Mouse (Mus musculus) G1E (cell line): ENCODE measurements around the gene Lrig1. TPM values are rescaled to one million over a fixed set of nuclear protein-coding genes. Genes with fewer than 3 reads are reported as not detected.

Source experiments
- ATAC-seq: 2 replicates; pipeline ENCODE4 v1.8.0; 2016; ENCODE audit warnings: mild to moderate bottlenecking; ENCODE audit not compliant: insufficient number of reproducible peaks, poor library complexity, low FRiP score, severe bottlenecking; ENCODE audit errors: extremely low read depth
- DNase-seq: peaks from one replicate; pipeline ENCODE4 v3.0.0; 2012; ENCODE audit warnings: low spot score
- H3K27me3 ChIP-seq: 2 replicates; pipeline ENCODE4 v1.6.1; 2012; ENCODE audit warnings: mild to moderate bottlenecking, low read length, inconsistent platforms; ENCODE audit not compliant: insufficient read depth
- H3K36me3 ChIP-seq: replicated peaks from 2 replicates; pipeline ENCODE3; 2012; ENCODE audit warnings: mild to moderate bottlenecking, inconsistent platforms
- H3K4me1 ChIP-seq: 2 replicates; pipeline ENCODE4 v1.6.1; 2012; ENCODE audit warnings: low read depth, low read length, inconsistent platforms, mixed read lengths; ENCODE audit not compliant: insufficient read depth
- H3K4me3 ChIP-seq: 2 replicates; pipeline ENCODE4 v1.5.1; 2012; ENCODE audit warnings: low read depth, mild to moderate bottlenecking, inconsistent platforms, low read length, moderate library complexity, mixed read lengths
- H3K9me3 ChIP-seq: replicated peaks from 2 replicates; pipeline ENCODE4 v1.6.1; 2012; ENCODE audit warnings: inconsistent platforms
- CTCF ChIP-seq: IDR thresholded peaks from 2 replicates; pipeline ENCODE4 v1.5.1; 2012; ENCODE audit warnings: low read depth, low read length, inconsistent platforms, mixed read lengths
- GATA1 ChIP-seq: IDR thresholded peaks from 2 replicates; pipeline ENCODE4 v1.6.1; 2012; ENCODE audit warnings: borderline replicate concordance, low read length, inconsistent platforms, mixed read lengths
- GATA2 ChIP-seq: IDR thresholded peaks from 2 replicates; pipeline ENCODE4 v1.6.1; 2012; ENCODE audit warnings: low read depth, low read length, inconsistent platforms, borderline replicate concordance
- POLR2AphosphoS5 ChIP-seq: IDR thresholded peaks from 2 replicates; pipeline ENCODE4 v1.6.1; 2012; ENCODE audit warnings: low read depth, low read length, inconsistent platforms; ENCODE audit not compliant: insufficient replicate concordance
- TAL1 ChIP-seq: conservative IDR thresholded peaks from 2 replicates; pipeline ENCODE4 v1.6.1; 2012; ENCODE audit warnings: low read depth, low read length, inconsistent platforms, mixed read lengths
- polyA plus RNA-seq: library from polyadenylated mRNA; stranded (reverse); fragments of >175 nt; gene quantifications from 2 replicates; pipeline ENCODE4 v1.2.3, GENCODE M21; 2012
- total RNA-seq, 2 experiments: library from RNA; stranded (forward) in 1 of 2; stranded (reverse) in 1 of 2; fragments of 200-1000 nt in 1 of 2; fragments of >200 nt in 1 of 2; fragmentation: Nextera tagmentation in 1 of 2; gene quantifications; 2 replicates each; pipeline ENCODE4 v1.2.3; 2014 to 2017

Lrig1 gene
- total and polyA plus RNA-seq, 3 experiments, result 7.0 to 23.6 (median 9.7) TPM

GRCm38 (mm10) chr6:94680760-94681445 lies 19.1 kb downstream of the Lrig1 start:
- H3K4me1 ChIP-seq, result peaks cover 96% of the 10 kb centered on the region
- peak overlapping the region; percentile 57; the same call in 1 of the 2 replicates for H3K4me3 ChIP-seq
- no peak for TF ChIP-seq GATA2
- no peak for TF ChIP-seq GATA1
- TF ChIP-seq POLR2AphosphoS5, result no peak
- no peak for TF ChIP-seq CTCF
- no peak for TF ChIP-seq TAL1
- ATAC-seq, result peak; percentile 47
- no peaks in the 10 kb centered on the region for H3K9me3 ChIP-seq
- peaks cover 11% of the 10 kb centered on the region for H3K36me3 ChIP-seq
- DNase-seq, result peak; percentile 43
- peaks cover 1% of the 10 kb centered on the region; the same call in 1 of the 2 replicates for H3K27me3 ChIP-seq

GRCm38 (mm10) chr6:94679249-94679648 lies 20.7 kb downstream of the Lrig1 start:
- ATAC-seq, result no peak

DNA sequence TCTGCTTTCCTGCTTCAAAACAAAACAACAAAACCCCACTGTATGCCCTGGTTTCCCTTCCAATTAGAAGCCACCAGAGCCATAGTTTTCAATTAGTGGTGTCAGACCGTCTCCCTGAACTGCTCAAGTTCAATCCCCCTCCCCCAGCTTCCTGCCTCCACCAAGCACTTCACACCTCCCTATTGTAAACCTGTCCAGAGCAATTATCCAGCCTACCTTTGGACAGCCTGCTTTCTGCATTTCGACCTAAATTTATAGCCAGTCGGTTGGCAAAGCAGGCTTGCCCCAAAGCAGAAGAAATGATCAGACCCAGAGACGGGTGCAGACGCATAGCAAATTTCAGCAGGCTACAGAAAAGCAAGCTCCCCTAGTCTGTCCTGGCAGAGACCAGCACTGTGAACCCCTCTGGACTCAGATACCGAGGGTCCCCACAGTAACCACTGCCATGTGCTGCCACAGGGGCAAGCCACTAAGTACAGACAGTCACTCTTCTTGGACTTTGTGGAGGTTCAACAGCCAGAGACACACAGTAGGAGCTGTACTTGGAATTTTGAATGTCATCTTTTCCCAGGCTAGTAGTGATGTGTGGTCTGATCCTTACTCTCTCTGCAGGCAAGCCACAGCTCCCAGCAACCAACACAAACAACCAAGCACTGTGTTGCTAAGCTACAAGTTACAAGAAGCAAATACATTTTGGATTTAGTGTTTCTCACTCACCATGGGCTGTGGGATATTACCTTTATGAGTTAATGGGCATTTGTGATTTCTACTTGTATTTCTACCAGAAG lies 21.4 kb downstream of the Lrig1 start:
- peaks cover 90% of the 10 kb centered on the region for H3K4me1 ChIP-seq

More at GRCm38 (mm10) chr6:94679249-94679648, 20.7 kb downstream of the Lrig1 start:
- no peaks in the 10 kb centered on the region for H3K9me3 ChIP-seq
- H3K4me3 ChIP-seq, result no peak overlapping the region
- no peak for TF ChIP-seq TAL1
- no peak for TF ChIP-seq GATA2
- no peak for TF ChIP-seq GATA1
- TF ChIP-seq CTCF, result no peak
- TF ChIP-seq POLR2AphosphoS5, result no peak
- peaks cover 91% of the 10 kb centered on the region for H3K4me1 ChIP-seq
- no peak for DNase-seq
- H3K27me3 ChIP-seq, result peaks cover 3% of the 10 kb centered on the region; the same call in 1 of the 2 replicates
- H3K36me3 ChIP-seq, result peaks cover 15% of the 10 kb centered on the region

DNA sequence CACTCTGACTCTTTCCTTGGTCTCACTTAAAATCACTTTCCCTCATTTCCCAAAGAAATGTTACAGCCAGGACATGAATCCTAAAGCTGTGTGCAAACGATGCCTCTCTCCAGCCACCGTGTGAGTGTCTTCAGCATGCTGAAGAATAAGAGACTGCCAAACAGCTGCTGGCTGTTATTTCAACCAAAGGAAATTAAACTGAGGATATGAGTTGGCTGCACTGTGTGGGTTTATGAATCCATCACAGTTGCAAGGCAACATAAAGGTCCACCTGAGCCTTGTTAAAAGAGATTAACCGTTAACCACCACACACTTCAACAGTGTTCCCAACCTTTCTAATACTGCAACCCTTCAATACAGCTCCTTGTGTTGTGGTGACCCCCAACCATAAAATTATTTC lies 22.5 kb downstream of the Lrig1 start:
- TF ChIP-seq GATA2, result no peak
- no peak for TF ChIP-seq TAL1
- TF ChIP-seq CTCF, result no peak
- no peak for TF ChIP-seq POLR2AphosphoS5
- TF ChIP-seq GATA1, result no peak
- peaks cover 11% of the 10 kb centered on the region for H3K36me3 ChIP-seq
- H3K4me1 ChIP-seq, result peaks cover 89% of the 10 kb centered on the region
- H3K9me3 ChIP-seq, result no peaks in the 10 kb centered on the region
- ATAC-seq (no peak), DNase-seq (no peak)
- peaks cover 3% of the 10 kb centered on the region; the same call in 1 of the 2 replicates for H3K27me3 ChIP-seq
- H3K4me3 ChIP-seq, result no peak overlapping the region

More for the DNA sequence above, 21.4 kb downstream of the Lrig1 start:
- DNase-seq (no peak), ATAC-seq (no peak)
- Histone ChIP-seq H3K36me3 (peaks cover 11% of the 10 kb centered on the region), H3K4me3 (no peak overlapping the region), H3K9me3 (no peaks in the 10 kb centered on the region), H3K27me3 (peaks cover 3% of the 10 kb centered on the region; the same call in 1 of the 2 replicates)
- TF ChIP-seq CTCF, result no peak

DNA sequence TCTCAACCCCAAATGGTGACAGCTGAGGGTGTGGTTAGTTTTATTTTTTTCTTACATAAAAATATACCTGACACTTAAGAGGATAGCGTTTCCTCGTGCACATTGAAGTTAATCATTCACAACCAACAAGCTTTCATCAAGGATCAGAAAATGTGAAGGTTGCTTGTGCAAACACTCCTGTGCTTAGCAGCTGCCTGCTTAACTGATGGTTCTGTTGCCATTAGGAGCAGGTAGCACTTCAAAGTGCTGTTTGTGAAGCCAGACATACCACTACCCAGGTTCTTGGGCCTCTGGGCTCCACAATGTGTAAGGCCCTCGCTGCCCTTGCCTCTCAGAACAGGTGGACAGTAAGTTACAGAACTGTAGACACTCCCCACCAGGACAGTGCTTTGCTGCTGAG lies 23.1 kb downstream of the Lrig1 start:
- peaks cover 11% of the 10 kb centered on the region for H3K36me3 ChIP-seq
- no peak for ATAC-seq
- peaks cover 89% of the 10 kb centered on the region for H3K4me1 ChIP-seq
- peak overlapping the region; percentile 18; the same call in 1 of the 2 replicates for H3K4me3 ChIP-seq
- H3K27me3 ChIP-seq, result peaks cover 3% of the 10 kb centered on the region; the same call in 1 of the 2 replicates
- TF ChIP-seq GATA1, result no peak
- TF ChIP-seq POLR2AphosphoS5, result no peak
- no peak for TF ChIP-seq TAL1
- TF ChIP-seq GATA2, result no peak
- no peak for TF ChIP-seq CTCF
- no peaks in the 10 kb centered on the region for H3K9me3 ChIP-seq
- DNase-seq, result no peak

DNA sequence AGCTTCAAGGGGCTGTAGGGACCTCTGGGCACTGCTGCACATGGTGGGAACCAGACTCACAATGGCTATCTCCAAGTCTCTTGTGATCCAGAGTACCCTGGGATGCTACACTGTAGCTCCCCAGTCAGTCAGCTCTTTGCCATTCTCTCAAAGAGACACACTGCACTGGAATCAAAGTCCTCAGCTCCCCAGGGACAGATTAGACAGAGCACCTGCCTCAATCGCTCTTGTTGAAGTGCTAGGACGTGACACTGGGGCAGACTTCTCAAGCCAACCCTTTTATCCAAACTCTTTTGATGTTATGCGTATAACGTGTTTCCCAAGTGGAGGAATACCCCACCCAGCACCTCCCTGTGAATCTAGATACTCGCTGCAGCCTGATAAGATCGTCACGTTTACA lies 23.7 kb downstream of the Lrig1 start:
- no peak for DNase-seq
- peaks cover 3% of the 10 kb centered on the region; the same call in 1 of the 2 replicates for H3K27me3 ChIP-seq

More for the DNA sequence above, 23.7 kb downstream of the Lrig1 start:
- Histone ChIP-seq H3K9me3 (no peaks in the 10 kb centered on the region), H3K36me3 (peaks cover 11% of the 10 kb centered on the region), H3K4me1 (peaks cover 85% of the 10 kb centered on the region), H3K4me3 (no peak overlapping the region; the same call in 1 of the 2 replicates)
- no peak for ATAC-seq
- TF ChIP-seq POLR2AphosphoS5 (no peak), GATA1 (no peak), TAL1 (no peak), GATA2 (no peak), CTCF (no peak)
